Mouse (Mus musculus): Measurements from ENCODE around the gene Armc8. TPM values are rescaled to one million over a fixed set of nuclear protein-coding genes. Genes with fewer than 3 reads are reported as not detected.
"Not testable (repeated sequence)": the region's sequence is repeated elsewhere in the genome, so short reads cannot be mapped to it uniquely, and the experiment has no call there.

Gene Armc8
- polyA plus RNA-seq (2015; fragmentation: Nextera tagmentation; extraction: Ambion mirVana): 23.4 and 24.2 TPM in 2 replicates

- H3K4me3 ChIP-seq (replicated peaks; ENCODE audit: low read length): peak within 1 kb of the TSS; percentile 90
- H3K9me3 ChIP-seq (replicated peaks; ENCODE audit: control insufficient read depth, low read length): no peaks in the 10 kb centered on the region
- no peaks in the 10 kb centered on the region for H3K36me3 ChIP-seq (ENCODE audit: control insufficient read depth, insufficient read depth, low read length)
- H3K27ac ChIP-seq (ENCODE audit: low read length): peak within 1 kb of the TSS; percentile 99
- peak; percentile 96 for ATAC-seq (ENCODE audit: insufficient read depth, low FRiP score)
- no peaks in the 10 kb centered on the region for H3K27me3 ChIP-seq (ENCODE audit: control insufficient read depth, insufficient read depth, low read length)
- H3K4me2 ChIP-seq (ENCODE audit: low read depth, low read length): peak within 1 kb of the TSS; percentile 84
- 0% methylated on average over 70 of the region's 70 CpGs for WGBS
- H3K4me1 ChIP-seq (ENCODE audit: control insufficient read depth, insufficient read depth, low read length): peaks cover 10% of the 10 kb centered on the region
- H3K9ac ChIP-seq (ENCODE audit: low read length): peak within 1 kb of the TSS; percentile 98
These were observed at the start of gene Armc8 for GRCm38 (mm10) chr9:99568347-99569070. Armc8 (minus strand) TSS chr9:99568899.

GRCm38 (mm10) chr9:99612202-99612601 lies 43.5 kb upstream of the Armc8 start, which contains the start of gene A4gnt:
A4gnt (plus strand) TSS chr9:99612502.
- Histone ChIP-seq H3K4me3 (replicated peaks; ENCODE audit: low read length) (no peak within 1 kb of the TSS), H3K9me3 (replicated peaks; ENCODE audit: control insufficient read depth, low read length) (no peaks in the 10 kb centered on the region), H3K4me1 (ENCODE audit: control insufficient read depth, insufficient read depth, low read length) (no peaks in the 10 kb centered on the region), H3K36me3 (ENCODE audit: control insufficient read depth, insufficient read depth, low read length) (no peaks in the 10 kb centered on the region), H3K27ac (ENCODE audit: low read length) (no peak within 1 kb of the TSS), H3K4me2 (ENCODE audit: low read depth, low read length) (no peak within 1 kb of the TSS), H3K9ac (ENCODE audit: low read length) (no peak within 1 kb of the TSS; the same call in 1 of the 2 replicates), H3K27me3 (ENCODE audit: control insufficient read depth, insufficient read depth, low read length) (no peaks in the 10 kb centered on the region)
- ATAC-seq (ENCODE audit: insufficient read depth, low FRiP score): peak; percentile 50; the same call in 1 of the 2 replicates
- 33% methylated on average over 2 of the region's 2 CpGs for WGBS

- H3K4me1 ChIP-seq (ENCODE audit: control insufficient read depth, insufficient read depth, low read length): no peaks in the 10 kb centered on the region
- WGBS: 68% methylated on average over 2 of the region's 2 CpGs
- ATAC-seq (ENCODE audit: insufficient read depth, low FRiP score): no peak
These were observed 34.9 kb upstream of the Armc8 start for GRCm38 (mm10) chr9:99603566-99603965.

GRCm38 (mm10) chr9:99599127-99599526 lies 30.4 kb upstream of the Armc8 start:
- not testable (repeated sequence) for H3K27ac ChIP-seq (ENCODE audit: low read length); H3K27me3 ChIP-seq (ENCODE audit: control insufficient read depth, insufficient read depth, low read length); H3K9me3 ChIP-seq (replicated peaks; ENCODE audit: control insufficient read depth, low read length); H3K36me3 ChIP-seq (ENCODE audit: control insufficient read depth, insufficient read depth, low read length); ATAC-seq (ENCODE audit: insufficient read depth, low FRiP score); H3K4me2 ChIP-seq (ENCODE audit: low read depth, low read length); H3K4me1 ChIP-seq (ENCODE audit: control insufficient read depth, insufficient read depth, low read length); H3K9ac ChIP-seq (ENCODE audit: low read length); H3K4me3 ChIP-seq (replicated peaks; ENCODE audit: low read length)
- whole genome bisulfite sequencing: 93% methylated on average over 6 of the region's 6 CpGs

More at GRCm38 (mm10) chr9:99603566-99603965, 34.9 kb upstream of the Armc8 start:
- H3K9ac ChIP-seq (ENCODE audit: low read length): no peak overlapping the region
- H3K4me3 ChIP-seq (replicated peaks; ENCODE audit: low read length): no peak overlapping the region
- H3K4me2 ChIP-seq (ENCODE audit: low read depth, low read length): no peak overlapping the region
- H3K27ac ChIP-seq (ENCODE audit: low read length): no peak overlapping the region
- H3K27me3 ChIP-seq (ENCODE audit: control insufficient read depth, insufficient read depth, low read length): no peaks in the 10 kb centered on the region
- no peaks in the 10 kb centered on the region for H3K9me3 ChIP-seq (replicated peaks; ENCODE audit: control insufficient read depth, low read length)
- no peaks in the 10 kb centered on the region for H3K36me3 ChIP-seq (ENCODE audit: control insufficient read depth, insufficient read depth, low read length)

- no peak for ATAC-seq (ENCODE audit: insufficient read depth, low FRiP score)
- H3K4me1 ChIP-seq (ENCODE audit: control insufficient read depth, insufficient read depth, low read length): no peaks in the 10 kb centered on the region
- WGBS: 69% methylated on average over 8 of the region's 8 CpGs
These were observed 22.4 kb upstream of the Armc8 start for GRCm38 (mm10) chr9:99591144-99591543.

GRCm38 (mm10) chr9:99587505-99588202 lies 19.0 kb upstream of the Armc8 start:
- Histone ChIP-seq H3K9me3 (replicated peaks; ENCODE audit: control insufficient read depth, low read length) (no peaks in the 10 kb centered on the region), H3K4me3 (replicated peaks; ENCODE audit: low read length) (no peak overlapping the region), H3K36me3 (ENCODE audit: control insufficient read depth, insufficient read depth, low read length) (peaks cover 9% of the 10 kb centered on the region; the same call in 1 of the 2 replicates), H3K27ac (ENCODE audit: low read length) (no peak overlapping the region), H3K4me2 (ENCODE audit: low read depth, low read length) (no peak overlapping the region), H3K27me3 (ENCODE audit: control insufficient read depth, insufficient read depth, low read length) (no peaks in the 10 kb centered on the region; the same call in 1 of the 2 replicates), H3K4me1 (ENCODE audit: control insufficient read depth, insufficient read depth, low read length) (no peaks in the 10 kb centered on the region), H3K9ac (ENCODE audit: low read length) (no peak overlapping the region)
- no peak; the same call in 1 of the 2 replicates for ATAC-seq (ENCODE audit: insufficient read depth, low FRiP score)
- WGBS: 27% methylated on average over 8 of the region's 8 CpGs

More at GRCm38 (mm10) chr9:99591144-99591543, 22.4 kb upstream of the Armc8 start:
- Histone ChIP-seq H3K4me2 (ENCODE audit: low read depth, low read length) (no peak overlapping the region), H3K9me3 (replicated peaks; ENCODE audit: control insufficient read depth, low read length) (no peaks in the 10 kb centered on the region), H3K36me3 (ENCODE audit: control insufficient read depth, insufficient read depth, low read length) (no peaks in the 10 kb centered on the region), H3K27ac (ENCODE audit: low read length) (no peak overlapping the region), H3K9ac (ENCODE audit: low read length) (no peak overlapping the region), H3K4me3 (replicated peaks; ENCODE audit: low read length) (no peak overlapping the region), H3K27me3 (ENCODE audit: control insufficient read depth, insufficient read depth, low read length) (no peaks in the 10 kb centered on the region; the same call in 1 of the 2 replicates)

- H3K4me3 ChIP-seq (replicated peaks; ENCODE audit: low read length): no peak overlapping the region
- H3K36me3 ChIP-seq (ENCODE audit: control insufficient read depth, insufficient read depth, low read length): peaks cover 17% of the 10 kb centered on the region
- 40% methylated on average over 2 of the region's 2 CpGs for WGBS
These were observed 12.0 kb upstream of the Armc8 start for GRCm38 (mm10) chr9:99580655-99581054.

GRCm38 (mm10) chr9:99575677-99576480 lies 7.2 kb upstream of the Armc8 start, which contains the start of gene Dbr1:
Dbr1 (plus strand) TSS chr9:99575799.
- Histone ChIP-seq H3K27me3 (ENCODE audit: control insufficient read depth, insufficient read depth, low read length) (no peaks in the 10 kb centered on the region), H3K4me1 (ENCODE audit: control insufficient read depth, insufficient read depth, low read length) (peaks cover 7% of the 10 kb centered on the region), H3K4me2 (ENCODE audit: low read depth, low read length) (peak within 1 kb of the TSS; percentile 67), H3K9me3 (replicated peaks; ENCODE audit: control insufficient read depth, low read length) (no peaks in the 10 kb centered on the region), H3K4me3 (replicated peaks; ENCODE audit: low read length) (peak within 1 kb of the TSS; percentile 98), H3K9ac (ENCODE audit: low read length) (peak within 1 kb of the TSS; percentile 96), H3K27ac (ENCODE audit: low read length) (peak within 1 kb of the TSS; percentile 85), H3K36me3 (ENCODE audit: control insufficient read depth, insufficient read depth, low read length) (peaks cover 3% of the 10 kb centered on the region; the same call in 1 of the 2 replicates)
- ATAC-seq (ENCODE audit: insufficient read depth, low FRiP score): peak; percentile 94
- WGBS: under 1% methylated on average over 57 of the region's 57 CpGs

More at GRCm38 (mm10) chr9:99580655-99581054, 12.0 kb upstream of the Armc8 start:
- ATAC-seq (ENCODE audit: insufficient read depth, low FRiP score): no peak
- Histone ChIP-seq H3K27me3 (ENCODE audit: control insufficient read depth, insufficient read depth, low read length) (no peaks in the 10 kb centered on the region), H3K9me3 (replicated peaks; ENCODE audit: control insufficient read depth, low read length) (no peaks in the 10 kb centered on the region), H3K4me2 (ENCODE audit: low read depth, low read length) (no peak overlapping the region), H3K27ac (ENCODE audit: low read length) (no peak overlapping the region), H3K4me1 (ENCODE audit: control insufficient read depth, insufficient read depth, low read length) (peaks cover 7% of the 10 kb centered on the region), H3K9ac (ENCODE audit: low read length) (no peak overlapping the region)

All from stomach, embryonic 16.5 days (tissue).